Mouse (Mus musculus) neutrophil, adult 83 days (primary cell): ENCODE measurements around the gene Mttp. TPM values are rescaled to one million over a fixed set of nuclear protein-coding genes. Genes with fewer than 3 reads are reported as not detected.

Source experiments
- total RNA-seq, 2 experiments: library from RNA; stranded (reverse); gene quantifications; one replicate each; pipeline ENCODE4 v1.2.4; 2023

Mttp gene
- total RNA-seq: 1 to 10 TPM; 1.4 to 2.0 TPM

GRCm38 (mm10) chr3:138144642-138145171 is at the start of gene Mttp:
Mttp (minus strand) TSS chr3:138144968.

GRCm38 (mm10) chr3:138193683-138194302 is 49.0 kb upstream of the Mttp start, which contains the start of gene 4930579F01Rik:
4930579F01Rik (minus strand) TSS chr3:138193825.

GRCm38 (mm10) chr3:138143315-138144059 is 1.3 kb downstream of the Mttp start, which contains the start of gene Trmt10a:
Trmt10a (plus strand) TSS chr3:138143448.

GRCm38 (mm10) chr3:138067288-138067687 is 77.5 kb downstream of the Mttp start, which contains the start of gene Gm5105:
Gm5105 (minus strand) TSS chr3:138067388.

GRCm38 (mm10) chr3:138064732-138065645 is 79.8 kb downstream of the Mttp start, which contains the start of gene 1110002E22Rik:
1110002E22Rik (plus strand) TSS chr3:138065052.

Other genes with a start within 250 kb of the Mttp start
- gene Lamtor3, start 226.5 kb downstream of the Mttp start, total RNA-seq: 10 to 100 TPM; 56.8 to 62.0 TPM
- 10 to 100 TPM; 47.2 to 47.8 TPM for gene Dapp1, start 163.4 kb downstream of the Mttp start, total RNA-seq
- not detected for gene 1110002E22Rik, start 79.9 kb downstream of the Mttp start, total RNA-seq
- gene Gm5105, start 77.6 kb downstream of the Mttp start, total RNA-seq: not detected
- 1 to 10 TPM; 1.9 to 2.9 TPM for gene Trmt10a, start 1.5 kb downstream of the Mttp start, total RNA-seq
- gene 4930579F01Rik, start 48.9 kb upstream of the Mttp start, total RNA-seq: not detected
- gene Adh7, start 72.8 kb upstream of the Mttp start, total RNA-seq: not detected
- gene Adh1, start 116.0 kb upstream of the Mttp start, total RNA-seq: not detected
- gene Adh6a, start 168.3 kb upstream of the Mttp start, total RNA-seq: not detected
- not detected for gene Adh6b, start 196.8 kb upstream of the Mttp start, total RNA-seq